8 mouse cellular contexts compared by ENCODE assay signal in the genomic region with DNA sequence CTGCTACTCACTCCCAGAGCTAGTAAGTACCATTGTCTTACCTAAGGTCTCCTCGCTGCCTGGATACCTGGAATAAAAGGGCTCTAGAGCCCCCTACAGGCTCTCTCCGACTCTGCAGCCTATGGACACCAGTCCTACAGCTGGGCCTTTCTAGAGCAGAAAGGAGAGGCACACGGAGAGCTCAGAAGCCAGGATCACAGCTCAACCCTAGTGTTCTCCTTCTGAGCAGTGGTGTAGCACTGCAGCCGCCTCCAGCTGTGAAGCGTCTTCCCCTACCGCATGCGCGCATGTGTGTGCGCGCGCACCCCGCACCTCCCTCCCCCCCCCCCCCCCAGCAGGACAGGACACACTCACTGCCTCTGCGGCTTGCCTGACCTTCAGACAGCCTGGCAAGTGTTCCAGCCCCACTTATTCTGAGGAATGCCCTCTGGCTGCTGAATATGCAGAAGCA.
DNase-seq lines count a peak whose midpoint lies in the region; ATAC-seq lines count a peak whose summit lies in the region.

No protein-coding gene starts in this region.

- peaks cover 4% of the 10 kb centered on the region for H3K4me1 ChIP-seq in hindbrain, embryonic 16.5 days (ENCODE audit: control insufficient read depth, insufficient read depth, low read depth, low read length)

- peak overlapping the region; percentile 56 for H3K9ac ChIP-seq in hindbrain, embryonic 16.5 days (ENCODE audit: low read depth, low read length)

- peak overlapping the region; percentile 53 for H3K4me2 ChIP-seq in hindbrain, embryonic 16.5 days (ENCODE audit: low read length)

- no peaks in the 10 kb centered on the region for H3K9me3 ChIP-seq in hindbrain, embryonic 16.5 days (ENCODE audit: control insufficient read depth, low read length)

- peak; percentile 92 for DNase-seq in ZHBTc4 (ENCODE audit: low read depth, low spot score)
- DNase-seq in cerebellum, postnatal 14 days, result peak; percentile 86 to 87
- DNase-seq in frontal cortex, postnatal 25 days (ENCODE audit: low spot score in 2 of 2), result peak; percentile 63 to 68
- peak; percentile 72 to 73 for DNase-seq in layer of hippocampus, postnatal 36 days
- DNase-seq in lung, postnatal 25 days (ENCODE audit: low spot score), result peak; percentile 34
- peak; percentile 86 for DNase-seq in right cerebral cortex, adult 2 months (ENCODE audit: low spot score in 2 of 2)
- DNase-seq in natural killer cell, adult 2 months (ENCODE audit: low spot score in 2 of 2), result no peak

- peak; percentile 91 for ATAC-seq in hindbrain, embryonic 16.5 days

- H3K4me3 ChIP-seq in hindbrain, embryonic 16.5 days (ENCODE audit: low read length), result peak overlapping the region; percentile 29

- WGBS in hindbrain, embryonic 16.5 days, result 2% methylated on average over 10 of the region's 13 CpGs

- no peaks in the 10 kb centered on the region for H3K36me3 ChIP-seq in hindbrain, embryonic 16.5 days (ENCODE audit: control insufficient read depth, insufficient read depth, low read length)

- H3K27ac ChIP-seq in hindbrain, embryonic 16.5 days (ENCODE audit: low read depth, low read length), result no peak overlapping the region

- no peaks in the 10 kb centered on the region for H3K27me3 ChIP-seq in hindbrain, embryonic 16.5 days (replicated peaks; ENCODE audit: control insufficient read depth, insufficient read depth, low read length)

Comparison
In these comparisons a context has a peak if more than half of its experiments do, and no peak if none do; other contexts are left out.
1. DNase-seq: peak in ZHBTc4 (single experiment), cerebellum, postnatal 14 days (2 of 2), frontal cortex, postnatal 25 days (2 of 2), layer of hippocampus, postnatal 36 days (2 of 2), lung, postnatal 25 days (single experiment) and right cerebral cortex, adult 2 months (2 of 2); none in natural killer cell, adult 2 months (0 of 2).